Mouse (Mus musculus) midbrain, embryonic 13.5 days (tissue): ENCODE measurements at regions not wholly inside any gene's neighbourhood (a gene's known extent, or its start where the extent isn't known, plus 50 kb on each side); places are given as distances from the start of the nearest gene placed in this dataset.

Source experiments
- ATAC-seq: fragments of 200-750 bp; cut with Nextera tagmentation; 2 replicates; pipeline ENCODE4 v1.8.0; 2017; ENCODE audit warnings: mild to moderate bottlenecking, moderate TSS enrichment, moderate library complexity
- H3K27ac ChIP-seq: fragments of 300-500 bp; sonication (generic); 2 replicates; pipeline ENCODE4 v1.5.1; 2015; ENCODE audit warnings: inconsistent platforms, mild to moderate bottlenecking, moderate library complexity
- H3K27me3 ChIP-seq: fragments of 300-500 bp; sonication (generic); 2 replicates; pipeline ENCODE4 v1.6.1; 2015; ENCODE audit warnings: mild to moderate bottlenecking, inconsistent platforms
- H3K36me3 ChIP-seq: fragments of 300-500 bp; sonication (generic); 2 replicates; pipeline ENCODE4 v1.6.1; 2015; ENCODE audit warnings: mild to moderate bottlenecking, inconsistent platforms
- H3K4me1 ChIP-seq: fragments of 300-500 bp; sonication (generic); replicated peaks from 2 replicates; pipeline ENCODE4 v1.6.1; 2015; ENCODE audit warnings: inconsistent platforms
- H3K4me2 ChIP-seq: fragments of 300-500 bp; sonication (generic); replicated peaks from 2 replicates; pipeline ENCODE4 v1.6.1; 2015; ENCODE audit warnings: moderate library complexity, mild to moderate bottlenecking, inconsistent platforms
- H3K4me3 ChIP-seq: fragments of 300-500 bp; sonication (generic); replicated peaks from 2 replicates; pipeline ENCODE4 v1.5.1; 2015; ENCODE audit warnings: mild to moderate bottlenecking, inconsistent platforms
- H3K9ac ChIP-seq: fragments of 300-500 bp; sonication (generic); replicated peaks from 2 replicates; pipeline ENCODE4 v1.6.1; 2015; ENCODE audit warnings: mild to moderate bottlenecking, inconsistent platforms
- H3K9me3 ChIP-seq: fragments of 300-500 bp; sonication (generic); 2 replicates; pipeline ENCODE4 v1.6.1; 2016; ENCODE audit warnings: mild to moderate bottlenecking, inconsistent platforms
- WGBS: fragments of 180-500 bp; shearing (Covaris S2); methylation state at CpG from one replicate; pipeline ENCODE4 v1.1.7; 2015; 5-methylcytosine and 5-hydroxymethylcytosine counted together

DNA sequence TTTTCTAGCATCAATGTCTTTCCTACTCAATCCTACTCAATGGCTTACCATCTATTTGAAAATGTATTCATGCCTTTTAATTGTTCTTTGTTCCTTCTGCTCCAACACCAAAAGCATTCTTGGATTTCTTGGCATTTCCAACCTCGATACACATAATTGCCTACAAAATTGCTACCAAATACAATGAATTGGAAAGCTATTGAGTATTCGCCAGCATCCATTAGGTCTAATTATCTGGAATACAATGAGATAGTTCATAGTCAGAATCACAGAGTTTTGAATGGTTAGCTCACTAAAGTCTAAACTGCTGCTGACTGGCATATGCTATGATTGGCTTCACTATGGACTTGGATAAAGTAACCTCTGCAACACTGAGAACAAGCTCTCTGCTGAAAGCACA lies 696.8 kb downstream of the Efnb2 start:
- H3K4me1 ChIP-seq = no peaks in the 10 kb centered on the region
- H3K27ac ChIP-seq = no peak overlapping the region
- no peak overlapping the region for H3K4me3 ChIP-seq
- 72% methylated on average over 2 of the region's 2 CpGs for WGBS
- no peaks in the 10 kb centered on the region for H3K36me3 ChIP-seq
- no peak overlapping the region for H3K4me2 ChIP-seq
- 0 out of 2 replicates have a peak, but pooled peaks cover 4% of the 10 kb centered on the region for H3K27me3 ChIP-seq
- no peak overlapping the region for H3K9ac ChIP-seq
- no peak for ATAC-seq
- no peaks in the 10 kb centered on the region for H3K9me3 ChIP-seq

DNA sequence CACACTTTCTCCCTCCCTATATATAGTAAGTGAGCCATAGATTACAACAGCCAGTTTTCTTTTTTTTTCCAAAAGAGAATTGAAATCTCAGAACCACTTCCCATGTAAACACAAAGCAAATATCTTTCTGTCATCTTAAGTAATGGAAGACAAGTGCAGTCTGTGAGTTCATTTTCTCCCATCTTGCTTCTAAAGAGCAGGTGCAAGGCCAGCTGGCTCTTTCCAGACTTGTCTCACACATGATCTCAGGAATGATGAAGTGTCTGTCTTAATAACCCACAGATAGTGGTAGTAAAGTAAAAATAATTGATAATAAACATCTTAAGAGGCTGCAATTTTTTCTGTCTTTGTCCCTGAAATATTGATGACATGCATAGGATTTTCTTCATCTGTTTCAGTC lies 704.3 kb downstream of the Efnb2 start:
- no peak for ATAC-seq
- Histone ChIP-seq H3K9ac (no peak overlapping the region), H3K36me3 (no peaks in the 10 kb centered on the region), H3K9me3 (no peaks in the 10 kb centered on the region), H3K27me3 (no peaks in the 10 kb centered on the region), H3K4me3 (no peak overlapping the region), H3K4me2 (no peak overlapping the region), H3K4me1 (no peaks in the 10 kb centered on the region), H3K27ac (no peak overlapping the region)

DNA sequence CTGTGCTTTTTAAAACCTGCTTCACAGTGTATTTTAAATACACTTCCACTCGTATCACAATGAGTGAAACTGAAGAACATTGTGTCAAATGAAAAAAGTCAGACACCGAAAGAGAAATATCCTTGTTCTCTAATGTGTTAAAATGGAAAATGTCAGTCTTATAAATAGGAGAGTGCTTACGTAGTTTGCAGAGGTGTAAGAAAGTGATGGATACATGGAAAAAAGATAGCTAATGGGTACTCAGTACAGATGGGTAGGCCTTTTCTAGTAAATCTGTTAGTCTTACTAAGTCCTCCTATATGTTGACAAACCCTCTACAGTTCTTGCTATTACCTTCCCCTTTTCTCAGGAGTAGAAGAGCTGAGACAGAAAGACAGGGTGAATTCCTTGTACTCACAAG lies 706.2 kb downstream of the Efnb2 start:
- H3K4me3 ChIP-seq = no peak overlapping the region
- H3K4me2 ChIP-seq = no peak overlapping the region
- H3K36me3 ChIP-seq = no peaks in the 10 kb centered on the region
- H3K9ac ChIP-seq = no peak overlapping the region
- no peaks in the 10 kb centered on the region for H3K4me1 ChIP-seq
- H3K27ac ChIP-seq = no peak overlapping the region
- ATAC-seq = no peak
- 95% methylated on average over 3 of the region's 3 CpGs for WGBS
- H3K9me3 ChIP-seq = no peaks in the 10 kb centered on the region
- H3K27me3 ChIP-seq = no peaks in the 10 kb centered on the region

DNA sequence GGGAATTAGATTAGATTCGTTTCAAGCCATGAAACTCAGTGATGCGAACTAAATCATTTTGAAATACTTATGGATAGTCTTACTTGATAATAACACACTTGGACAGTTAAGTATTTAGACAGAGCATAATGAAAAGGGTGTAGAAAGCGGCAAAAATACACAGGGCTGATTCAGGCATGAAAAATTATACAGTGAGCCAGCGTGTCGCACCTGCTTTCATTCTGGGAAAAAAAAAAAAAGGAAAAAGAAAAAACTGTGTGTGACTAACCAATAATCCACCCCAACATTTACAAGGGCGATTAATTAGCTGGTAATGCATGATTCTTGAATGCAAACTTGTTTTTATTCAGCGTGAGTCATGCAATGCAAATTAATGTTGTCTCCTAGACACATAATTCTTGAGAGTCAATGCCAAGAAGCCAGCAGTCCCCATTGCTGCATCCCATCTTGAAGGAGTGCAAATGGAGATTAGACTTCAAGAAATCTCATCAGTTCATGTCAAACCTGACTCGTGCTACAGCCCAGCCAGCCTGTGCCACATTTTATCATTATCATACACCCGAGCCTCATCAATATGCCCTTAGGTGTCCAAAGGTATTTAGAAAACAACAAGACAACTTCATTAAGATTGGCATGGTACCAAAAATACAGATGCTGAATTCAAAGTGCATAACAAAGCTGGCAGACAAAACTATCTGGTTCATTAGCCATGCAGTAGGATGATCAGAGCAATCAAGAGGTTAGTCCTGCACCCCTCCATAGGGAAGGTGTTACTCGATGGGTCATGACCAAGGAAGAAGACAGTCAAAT lies 714.9 kb downstream of the Efnb2 start:
- Histone ChIP-seq H3K36me3 (no peaks in the 10 kb centered on the region), H3K27ac (no peak overlapping the region)

DNA sequence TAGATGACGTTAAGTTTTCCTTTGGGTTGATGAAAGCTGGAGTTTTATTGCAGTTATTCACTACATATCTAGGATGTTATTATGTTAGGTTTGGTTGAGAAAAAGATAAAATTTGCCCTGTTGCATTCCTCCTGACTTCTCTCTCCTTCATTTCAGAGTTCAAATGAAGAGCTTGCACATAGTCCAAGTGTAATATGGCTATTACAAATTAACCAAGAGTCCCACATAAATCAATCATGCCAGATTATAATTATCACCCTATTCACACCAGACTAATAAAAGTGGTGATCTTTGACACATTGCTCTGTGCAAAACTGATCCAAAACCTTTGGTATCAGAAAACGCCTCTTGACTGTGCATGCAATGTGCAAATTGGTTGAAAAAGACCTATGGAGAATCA lies 724.4 kb downstream of the Efnb2 start:
- no peak for ATAC-seq
- WGBS = 93% methylated on average over 2 of the region's 2 CpGs
- Histone ChIP-seq H3K27ac (no peak overlapping the region), H3K9me3 (no peaks in the 10 kb centered on the region), H3K4me1 (no peaks in the 10 kb centered on the region), H3K9ac (no peak overlapping the region), H3K36me3 (no peaks in the 10 kb centered on the region), H3K4me2 (no peak overlapping the region), H3K27me3 (no peaks in the 10 kb centered on the region), H3K4me3 (no peak overlapping the region)

More for the DNA sequence above, 714.9 kb downstream of the Efnb2 start:
- Histone ChIP-seq H3K9ac (no peak overlapping the region), H3K4me3 (no peak overlapping the region), H3K4me2 (no peak overlapping the region), H3K27me3 (0 out of 2 replicates have a peak, but pooled peaks cover 2% of the 10 kb centered on the region), H3K4me1 (no peaks in the 10 kb centered on the region), H3K9me3 (no peaks in the 10 kb centered on the region)
- 63% methylated on average over 10 of the region's 10 CpGs for WGBS
- ATAC-seq = peak; percentile 75

DNA sequence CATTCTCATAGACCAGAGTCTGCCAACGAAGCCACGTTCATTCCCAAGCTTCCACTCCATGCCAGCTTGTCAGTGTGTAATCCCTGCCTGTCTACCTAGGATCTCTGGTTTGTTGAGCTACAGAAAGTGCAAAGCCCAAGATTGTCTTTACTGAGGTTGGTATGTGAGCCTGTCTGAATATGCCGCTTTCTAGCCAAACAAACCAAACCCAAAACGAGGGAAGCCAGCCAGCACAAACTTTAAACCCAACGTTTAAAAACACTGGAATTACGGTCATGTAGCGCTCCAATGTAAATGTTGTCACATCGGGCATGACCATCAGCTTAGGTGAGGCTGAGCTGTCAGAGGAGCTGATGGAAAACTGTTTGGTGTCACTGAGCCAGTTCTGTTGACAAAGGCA lies 741.6 kb downstream of the Efnb2 start:
- ATAC-seq = no peak
- Histone ChIP-seq H3K36me3 (no peaks in the 10 kb centered on the region), H3K27me3 (no peaks in the 10 kb centered on the region), H3K9ac (no peak overlapping the region), H3K9me3 (no peaks in the 10 kb centered on the region), H3K4me3 (no peak overlapping the region), H3K4me1 (no peaks in the 10 kb centered on the region), H3K27ac (no peak overlapping the region), H3K4me2 (no peak overlapping the region)
- 84% methylated on average over 8 of the region's 8 CpGs for WGBS

DNA sequence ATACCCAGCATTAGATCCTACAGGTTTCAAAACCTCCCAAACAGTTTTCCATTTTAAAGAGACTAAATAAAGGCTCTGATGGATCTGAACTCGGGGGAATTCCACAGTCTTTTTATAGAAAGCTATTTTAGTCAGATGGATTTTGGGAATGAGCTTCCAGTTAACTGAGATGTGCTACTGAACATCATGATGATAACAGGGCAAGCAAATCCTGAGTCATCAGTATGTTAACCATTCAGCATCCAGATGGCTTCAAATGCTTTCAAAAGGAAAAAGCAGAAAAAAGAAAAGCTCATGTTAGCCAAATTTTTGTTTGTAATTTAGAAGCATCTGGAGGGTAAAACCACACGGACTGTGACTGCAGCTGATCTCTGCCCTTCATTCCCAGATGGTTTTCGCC lies 766.7 kb downstream of the Efnb2 start:
- ATAC-seq = no peak

DNA sequence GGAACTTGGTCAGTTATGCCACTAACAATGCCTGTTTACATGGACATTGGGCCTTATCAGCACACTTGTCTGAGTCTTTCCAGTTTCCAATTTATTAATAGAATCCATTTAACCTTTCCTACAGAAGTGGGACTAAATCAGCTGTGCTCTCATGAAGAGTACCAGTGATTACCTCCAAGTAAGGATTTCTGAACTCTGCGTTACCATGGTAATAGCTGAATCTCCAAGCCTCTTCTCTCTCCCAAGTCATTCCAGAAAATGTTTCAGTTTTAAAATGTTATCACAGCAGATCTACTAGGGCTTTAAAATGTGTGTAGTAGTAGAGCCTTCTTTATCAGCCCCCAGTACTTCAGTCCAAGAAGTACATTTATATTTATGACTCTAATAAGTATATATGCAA lies 807.9 kb downstream of the Efnb2 start:
- H3K27ac ChIP-seq = no peak overlapping the region
- WGBS = 81% methylated on average over 1 of the region's 1 CpGs

More for the DNA sequence above, 766.7 kb downstream of the Efnb2 start:
- H3K36me3 ChIP-seq = no peaks in the 10 kb centered on the region
- H3K4me1 ChIP-seq = no peaks in the 10 kb centered on the region
- WGBS = 86% methylated on average over 3 of the region's 3 CpGs
- no peak overlapping the region for H3K9ac ChIP-seq
- H3K27me3 ChIP-seq = no peaks in the 10 kb centered on the region
- no peak overlapping the region for H3K4me2 ChIP-seq
- H3K4me3 ChIP-seq = no peak overlapping the region
- H3K9me3 ChIP-seq = no peaks in the 10 kb centered on the region
- no peak overlapping the region for H3K27ac ChIP-seq

DNA sequence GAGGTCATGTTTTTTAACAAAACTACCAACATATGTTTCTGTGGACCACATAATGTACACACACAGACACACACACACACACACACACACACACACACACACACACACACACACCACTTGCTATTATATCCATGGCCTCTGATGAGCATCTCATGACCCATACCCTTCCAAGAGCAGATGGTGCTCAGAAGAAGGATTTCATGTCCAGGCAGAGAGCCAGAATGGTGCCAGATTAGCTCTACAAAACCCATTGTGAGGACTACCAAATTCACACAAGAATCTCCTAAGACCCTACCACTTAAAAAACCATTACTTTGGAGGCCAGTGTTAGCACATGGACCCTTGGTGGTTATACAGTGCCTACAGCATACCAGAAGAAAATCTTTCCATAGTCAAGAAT lies 810.5 kb downstream of the Efnb2 start:
- H3K9ac ChIP-seq = no peak overlapping the region
- H3K4me3 ChIP-seq = no peak overlapping the region
- no peak overlapping the region for H3K27ac ChIP-seq
- ATAC-seq = no peak
- H3K4me1 ChIP-seq = no peaks in the 10 kb centered on the region
- no peaks in the 10 kb centered on the region for H3K27me3 ChIP-seq
- H3K36me3 ChIP-seq = no peaks in the 10 kb centered on the region
- no peak overlapping the region for H3K4me2 ChIP-seq
- no peaks in the 10 kb centered on the region for H3K9me3 ChIP-seq

More for the DNA sequence above, 807.9 kb downstream of the Efnb2 start:
- no peak overlapping the region for H3K9ac ChIP-seq
- H3K36me3 ChIP-seq = no peaks in the 10 kb centered on the region
- no peak overlapping the region for H3K4me3 ChIP-seq
- H3K4me1 ChIP-seq = no peaks in the 10 kb centered on the region
- no peaks in the 10 kb centered on the region for H3K9me3 ChIP-seq
- no peak overlapping the region for H3K4me2 ChIP-seq
- no peak for ATAC-seq
- no peaks in the 10 kb centered on the region for H3K27me3 ChIP-seq

DNA sequence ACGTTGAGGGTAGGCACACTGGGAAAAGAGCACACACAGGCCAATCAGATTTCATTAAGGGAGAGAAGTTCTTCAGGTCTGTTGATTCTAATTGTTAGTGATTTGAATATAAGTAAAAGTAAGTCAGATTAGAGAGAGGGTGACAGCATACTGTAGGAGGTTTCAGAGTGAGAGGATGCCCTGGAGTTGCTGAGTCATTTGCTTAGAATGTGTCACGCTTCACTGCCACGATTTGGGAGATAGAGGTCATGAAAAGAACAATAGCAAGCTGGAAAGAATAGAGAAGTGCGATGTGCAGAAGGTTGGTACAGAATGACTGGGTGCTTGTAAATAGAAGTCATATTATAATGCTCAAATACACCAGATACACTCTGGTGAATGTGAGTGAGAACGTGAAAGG lies 829.1 kb downstream of the Efnb2 start:
- Histone ChIP-seq H3K4me3 (no peak overlapping the region), H3K27me3 (no peaks in the 10 kb centered on the region), H3K9ac (no peak overlapping the region), H3K36me3 (no peaks in the 10 kb centered on the region), H3K4me2 (no peak overlapping the region), H3K4me1 (no peaks in the 10 kb centered on the region), H3K9me3 (no peaks in the 10 kb centered on the region; the same call in 1 of the 2 replicates), H3K27ac (no peak overlapping the region)
- ATAC-seq = no peak
- WGBS = 67% methylated on average over 5 of the region's 5 CpGs

DNA sequence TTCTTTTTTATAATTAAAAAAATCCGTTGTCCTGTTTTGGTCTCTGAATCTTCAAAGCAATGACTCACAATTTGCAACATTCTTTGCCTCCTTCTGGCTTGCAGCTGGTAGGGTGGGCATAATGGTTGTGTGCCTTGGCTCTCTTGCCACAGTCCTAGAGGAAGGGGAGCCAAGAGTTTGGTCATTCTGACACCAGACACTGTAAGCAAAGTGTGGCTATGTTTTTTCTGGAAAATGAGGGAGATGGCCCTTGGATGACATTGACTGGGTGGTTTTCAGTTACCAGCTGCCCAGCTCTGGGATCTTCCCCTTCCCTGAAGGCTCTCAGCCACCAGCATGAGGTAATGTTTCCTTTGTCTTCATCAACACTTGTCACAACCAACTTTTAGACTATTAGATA lies 833.2 kb downstream of the Efnb2 start:
- no peaks in the 10 kb centered on the region for H3K27me3 ChIP-seq
- H3K9ac ChIP-seq = no peak overlapping the region
- no peaks in the 10 kb centered on the region for H3K4me1 ChIP-seq
- WGBS = 81% methylated on average over 1 of the region's 1 CpGs
- H3K36me3 ChIP-seq = no peaks in the 10 kb centered on the region
- H3K4me3 ChIP-seq = no peak overlapping the region
- H3K27ac ChIP-seq = no peak overlapping the region
- H3K9me3 ChIP-seq = no peaks in the 10 kb centered on the region
- H3K4me2 ChIP-seq = no peak overlapping the region
- no peak for ATAC-seq

DNA sequence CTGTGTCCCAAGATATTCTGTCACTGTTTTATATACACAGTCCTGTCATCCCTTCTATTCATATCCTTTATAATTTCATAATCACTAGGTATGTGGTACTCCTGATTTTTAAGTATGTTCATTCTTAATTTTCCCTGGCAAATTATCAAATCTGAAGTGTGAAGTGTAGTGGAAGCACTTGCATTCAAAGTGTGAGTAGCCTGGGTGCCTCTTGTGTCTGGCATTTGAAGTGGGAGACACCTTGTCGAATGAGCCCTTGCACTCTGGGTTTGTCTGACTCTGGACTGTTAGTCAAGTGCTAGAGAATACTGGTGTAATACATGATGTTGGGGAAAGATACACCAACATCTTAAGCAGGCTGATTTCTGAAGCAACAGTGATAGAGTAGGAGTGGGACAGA lies 852.6 kb downstream of the Efnb2 start:
- Histone ChIP-seq H3K4me2 (no peak overlapping the region), H3K4me1 (no peaks in the 10 kb centered on the region), H3K27ac (no peak overlapping the region), H3K27me3 (no peaks in the 10 kb centered on the region), H3K4me3 (no peak overlapping the region), H3K9me3 (no peaks in the 10 kb centered on the region), H3K9ac (no peak overlapping the region), H3K36me3 (no peaks in the 10 kb centered on the region)
- whole genome bisulfite sequencing = 88% methylated on average over 1 of the region's 1 CpGs
- no peak for ATAC-seq

DNA sequence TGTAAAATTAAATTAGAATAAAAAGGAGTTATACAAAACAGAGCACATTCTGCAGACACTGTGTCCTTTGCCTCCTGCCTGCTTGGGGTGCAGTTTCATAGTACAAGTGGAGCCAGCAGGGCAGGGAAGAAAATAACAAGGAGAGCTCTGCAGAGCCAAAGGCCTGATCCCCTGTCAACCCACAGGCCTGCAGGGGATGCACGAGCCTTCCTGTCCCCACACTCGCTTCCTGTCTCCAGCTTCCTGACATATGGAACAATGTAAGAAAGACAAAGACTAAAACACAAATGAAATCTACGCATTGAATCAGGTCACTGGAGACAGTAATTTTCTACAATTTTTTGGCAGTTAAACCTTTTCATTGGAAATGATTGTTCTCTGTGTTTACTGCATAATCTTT lies 861.8 kb downstream of the Efnb2 start:
- H3K27ac ChIP-seq = no peak overlapping the region
- H3K9me3 ChIP-seq = no peaks in the 10 kb centered on the region
- H3K4me1 ChIP-seq = no peaks in the 10 kb centered on the region
- H3K36me3 ChIP-seq = no peaks in the 10 kb centered on the region
- no peaks in the 10 kb centered on the region for H3K27me3 ChIP-seq
- no peak overlapping the region for H3K9ac ChIP-seq
- ATAC-seq = no peak
- no peak overlapping the region for H3K4me2 ChIP-seq
- no peak overlapping the region for H3K4me3 ChIP-seq
- 80% methylated on average over 3 of the region's 3 CpGs for WGBS
